Mouse (Mus musculus) liver, postnatal 0 days (tissue): ENCODE data around the gene Btbd9. TPM values are rescaled to one million over a fixed set of nuclear protein-coding genes. Genes with fewer than 3 reads are reported as not detected.

Experiments used
- ATAC-seq: fragments of 200-750 bp; cut with Nextera tagmentation; 2 replicates; pipeline ENCODE4 v1.8.0; 2017; ENCODE audit warnings: mild to moderate bottlenecking, moderate library complexity
- DNase-seq: peaks from one replicate; pipeline ENCODE4 v3.0.0-alpha.2; 2016
- H3K27ac ChIP-seq: fragments of 300-500 bp; sonication (generic); 2 replicates; pipeline ENCODE4 v1.5.1; 2014; ENCODE audit warnings: antibody characterized with exemption, moderate library complexity, mild to moderate bottlenecking, low read depth
- H3K27me3 ChIP-seq: fragments of 300-500 bp; sonication (generic); 2 replicates; pipeline ENCODE4 v1.6.1; 2014; ENCODE audit warnings: low read length, control low read depth, mixed read lengths; ENCODE audit not compliant: insufficient read depth
- H3K36me3 ChIP-seq: fragments of 300-500 bp; sonication (generic); replicated peaks from 2 replicates; pipeline ENCODE4 v1.6.1; 2014; ENCODE audit warnings: mild to moderate bottlenecking, control low read depth, low read length, moderate library complexity, mixed read lengths; ENCODE audit not compliant: insufficient read depth
- H3K4me1 ChIP-seq: fragments of 300-500 bp; sonication (generic); 2 replicates; pipeline ENCODE4 v1.6.1; 2014; ENCODE audit warnings: antibody characterized with exemption, mild to moderate bottlenecking, control low read depth; ENCODE audit not compliant: insufficient read depth
- H3K4me2 ChIP-seq: fragments of 300-500 bp; sonication (generic); 2 replicates; pipeline ENCODE4 v1.6.1; 2014; ENCODE audit warnings: low read depth, mild to moderate bottlenecking, low read length, moderate library complexity, mixed read lengths
- H3K4me3 ChIP-seq: fragments of 300-500 bp; sonication (generic); 2 replicates; pipeline ENCODE4 v1.5.1; 2014; ENCODE audit warnings: low read depth, low read length
- H3K9ac ChIP-seq: fragments of 300-500 bp; sonication (generic); replicated peaks from 2 replicates; pipeline ENCODE4 v1.6.1; 2014; ENCODE audit warnings: mild to moderate bottlenecking, moderate library complexity
- H3K9me3 ChIP-seq: fragments of 300-500 bp; sonication (generic); 2 replicates; pipeline ENCODE4 v1.6.1; 2016; ENCODE audit warnings: mild to moderate bottlenecking, control low read depth, low read length, mixed read lengths
- CTCF ChIP-seq: sonication (generic); IDR thresholded peaks from 2 replicates; pipeline ENCODE4 v1.5.1; 2016; ENCODE audit warnings: antibody characterized with exemption, low read depth
- EP300 ChIP-seq: IDR thresholded peaks from 2 replicates; pipeline ENCODE4 v1.6.1; 2016; ENCODE audit warnings: antibody characterized with exemption, low read depth, mild to moderate bottlenecking
- WGBS: fragments of 180-500 bp; shearing (Covaris S2); extraction: QIAGEN DNeasy Blood & Tissue Kit; methylation state at CpG from one replicate; pipeline ENCODE4 v1.1.7; 2014; ENCODE audit not compliant: insufficient replicate concordance; 5-methylcytosine and 5-hydroxymethylcytosine counted together
- polyA plus RNA-seq: library from polyadenylated mRNA; unstranded; fragments of >200 nt; fragmentation: Nextera tagmentation; extraction: Ambion mirVana; gene quantifications from 2 replicates; pipeline ENCODE4 v1.2.1, GENCODE M21; 2015

Btbd9 gene
- polyA plus RNA-seq, 1 experiment from 2014 or later: 16.5 TPM

DNA sequence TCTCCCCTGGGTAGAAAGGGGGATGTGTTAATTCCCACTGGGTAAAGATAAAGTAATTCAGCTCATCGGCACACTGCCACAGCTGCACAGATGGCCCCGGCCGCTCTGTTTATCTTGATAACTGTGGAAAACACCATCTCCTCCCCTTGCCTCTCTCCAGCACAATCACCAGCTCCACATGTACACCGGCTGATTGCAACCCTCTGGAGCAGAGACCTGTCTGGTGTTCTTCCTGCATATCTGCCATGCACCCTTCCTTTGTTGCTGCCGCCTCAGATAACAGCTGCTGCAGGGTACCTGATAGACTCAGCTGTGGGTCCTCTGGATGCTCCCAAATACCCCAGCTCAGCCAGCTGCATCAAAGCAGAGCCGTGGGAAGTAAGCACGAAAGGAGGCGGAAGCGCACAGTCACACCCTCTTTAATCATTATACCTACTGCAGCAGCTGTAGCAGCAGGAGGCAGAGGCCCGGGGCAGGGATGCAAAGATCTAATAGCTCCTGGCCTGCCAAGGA, 229.1 kb downstream of the Btbd9 start:
- no peak overlapping the region for H3K4me3 ChIP-seq
- H3K27ac ChIP-seq: no peak overlapping the region
- peaks cover 40% of the 10 kb centered on the region for H3K4me1 ChIP-seq
- 25% methylated on average over 10 of the region's 10 CpGs for WGBS
- ATAC-seq (peak; percentile 94), DNase-seq (peak; percentile 52)
- no peaks in the 10 kb centered on the region for H3K36me3 ChIP-seq
- no peak for TF ChIP-seq CTCF
- TF ChIP-seq EP300: peak; percentile 94
- no peak overlapping the region for H3K9ac ChIP-seq
- no peaks in the 10 kb centered on the region for H3K9me3 ChIP-seq
- peak overlapping the region; percentile 49 for H3K4me2 ChIP-seq
- H3K27me3 ChIP-seq: no peaks in the 10 kb centered on the region

DNA sequence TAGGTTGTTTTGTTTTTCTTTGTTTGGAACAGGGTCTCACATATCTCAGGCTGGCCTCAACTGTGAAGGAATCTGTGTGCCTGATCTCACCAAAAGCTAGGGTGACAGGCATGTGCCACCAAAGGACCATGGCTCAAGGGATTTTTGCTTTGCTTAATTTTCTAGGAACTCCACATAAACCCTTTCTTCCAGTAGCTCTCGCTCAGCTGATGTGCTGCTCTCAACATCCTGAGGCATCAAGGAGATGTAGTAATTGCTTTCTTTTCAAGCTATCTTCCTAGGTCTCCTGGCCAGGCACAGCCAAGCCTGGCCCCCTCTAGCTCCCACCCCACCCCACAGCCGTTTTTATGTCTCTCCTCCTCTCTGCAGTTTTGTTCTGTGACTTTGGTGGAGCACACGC, 231.3 kb downstream of the Btbd9 start:
- no peaks in the 10 kb centered on the region for H3K27me3 ChIP-seq
- no peak overlapping the region for H3K27ac ChIP-seq
- H3K4me3 ChIP-seq: no peak overlapping the region
- H3K9me3 ChIP-seq: no peaks in the 10 kb centered on the region
- ATAC-seq (no peak), DNase-seq (no peak)
- peaks cover 43% of the 10 kb centered on the region for H3K4me1 ChIP-seq
- no peak for TF ChIP-seq EP300
- TF ChIP-seq CTCF: no peak
- WGBS: 77% methylated on average over 3 of the region's 3 CpGs
- no peak overlapping the region for H3K9ac ChIP-seq
- H3K36me3 ChIP-seq: no peaks in the 10 kb centered on the region
- H3K4me2 ChIP-seq: no peak overlapping the region

DNA sequence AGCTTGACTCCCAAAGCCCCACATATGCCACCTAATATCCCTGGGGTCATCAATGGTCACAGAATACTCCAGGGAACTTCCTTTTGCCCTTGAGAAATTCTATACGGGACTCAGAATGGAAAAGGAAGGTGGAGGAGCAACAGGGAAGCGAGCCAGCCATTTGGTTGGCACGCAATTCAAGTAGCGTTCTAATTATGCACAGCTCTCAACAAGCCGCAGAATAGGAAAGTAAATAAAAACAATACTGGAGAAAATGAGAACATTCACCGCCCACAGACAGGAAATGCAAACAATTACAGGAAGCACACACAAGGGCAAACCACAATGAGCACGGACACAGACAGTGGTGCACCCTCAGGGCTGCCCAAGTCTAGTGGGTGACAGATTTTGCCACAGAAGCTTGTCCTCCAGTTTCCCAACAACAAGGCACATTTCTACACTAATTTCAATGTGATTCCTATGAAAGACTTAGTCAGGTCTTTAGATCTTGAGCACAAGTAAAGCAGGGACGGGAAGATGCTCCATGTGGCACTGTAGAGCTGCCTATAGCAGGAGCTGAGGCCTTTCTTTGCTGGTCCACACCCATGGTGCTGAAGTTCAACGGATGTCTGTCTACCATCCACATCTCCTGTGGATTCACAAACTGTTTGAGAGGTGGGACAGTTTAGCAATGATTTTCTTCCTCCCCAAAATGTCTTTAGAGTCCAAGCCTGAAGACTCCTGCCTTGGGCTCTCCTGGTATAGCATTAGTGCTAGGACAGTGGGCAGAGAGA, 232.4 kb downstream of the Btbd9 start:
- Histone ChIP-seq H3K4me1 (peaks cover 43% of the 10 kb centered on the region), H3K9ac (no peak overlapping the region), H3K4me3 (no peak overlapping the region), H3K36me3 (no peaks in the 10 kb centered on the region), H3K9me3 (no peaks in the 10 kb centered on the region), H3K27ac (no peak overlapping the region), H3K27me3 (no peaks in the 10 kb centered on the region), H3K4me2 (no peak overlapping the region)
- DNase-seq: no peak
- no peak for TF ChIP-seq CTCF
- no peak for TF ChIP-seq EP300
- 68% methylated on average over 9 of the region's 9 CpGs for WGBS
- ATAC-seq: no peak

DNA sequence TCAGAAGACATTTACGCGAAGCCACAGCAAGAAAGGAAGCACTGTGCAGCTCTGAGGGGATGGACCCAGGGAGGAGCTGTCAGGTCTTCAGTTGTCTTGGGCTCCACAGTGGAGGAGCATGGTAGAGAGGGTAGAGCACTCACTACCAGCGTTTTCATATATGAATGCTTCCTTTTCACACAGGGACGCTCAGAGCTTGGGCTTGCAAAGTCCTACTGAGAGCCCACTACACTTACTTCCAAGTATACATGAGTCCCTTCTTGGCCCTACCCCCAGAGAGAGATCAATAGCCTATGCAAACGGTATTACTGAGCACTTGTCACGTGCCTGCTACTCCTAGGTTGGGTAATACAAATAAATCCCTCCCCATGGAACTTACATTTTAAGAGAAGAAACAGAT, 234.7 kb downstream of the Btbd9 start:
- H3K4me2 ChIP-seq: no peak overlapping the region
- no peaks in the 10 kb centered on the region for H3K9me3 ChIP-seq

DNA sequence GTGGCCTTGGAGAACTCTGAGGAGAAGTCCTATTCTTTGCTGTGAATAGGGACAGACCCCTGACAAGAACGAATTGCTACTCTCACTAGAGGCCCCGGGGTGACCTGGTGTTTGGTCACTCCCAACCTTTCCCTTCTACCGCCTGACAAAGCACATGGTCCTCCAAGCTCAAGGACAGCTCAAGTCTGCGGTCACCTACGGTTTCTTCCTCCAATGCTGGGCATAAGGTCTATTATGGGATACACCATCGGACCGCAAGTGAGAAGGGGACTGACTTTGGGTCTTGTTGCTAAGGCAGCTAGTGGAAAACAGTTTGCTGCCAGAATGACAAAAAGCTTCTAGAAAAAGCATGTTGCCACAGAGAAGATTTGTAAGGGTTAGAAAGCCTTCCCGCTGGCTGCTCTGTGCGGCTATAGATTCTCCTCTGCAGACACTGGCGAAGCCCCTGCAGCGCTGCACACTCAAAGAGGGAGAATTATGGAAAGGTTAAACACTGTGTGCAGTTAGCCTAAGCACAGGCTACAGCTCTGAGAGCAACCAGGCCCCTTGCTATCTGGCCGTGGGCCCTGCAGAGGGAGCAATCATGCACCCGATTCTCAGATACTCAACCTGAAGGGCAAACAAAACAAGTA, 235.7 kb downstream of the Btbd9 start:
- H3K4me2 ChIP-seq: no peak overlapping the region
- H3K9me3 ChIP-seq: no peaks in the 10 kb centered on the region
- H3K36me3 ChIP-seq: no peaks in the 10 kb centered on the region
- 78% methylated on average over 13 of the region's 13 CpGs for WGBS
- ATAC-seq (no peak), DNase-seq (no peak)
- no peak overlapping the region for H3K9ac ChIP-seq
- peaks cover 21% of the 10 kb centered on the region for H3K4me1 ChIP-seq
- H3K27ac ChIP-seq: no peak overlapping the region
- no peak overlapping the region for H3K4me3 ChIP-seq
- no peaks in the 10 kb centered on the region for H3K27me3 ChIP-seq
- TF ChIP-seq EP300: no peak
- TF ChIP-seq CTCF: no peak

More for the DNA sequence above, 234.7 kb downstream of the Btbd9 start:
- 71% methylated on average over 6 of the region's 6 CpGs for WGBS
- TF ChIP-seq EP300 (no peak), CTCF (no peak)
- no peaks in the 10 kb centered on the region for H3K27me3 ChIP-seq
- H3K4me3 ChIP-seq: no peak overlapping the region
- no peak for ATAC-seq
- no peak overlapping the region for H3K9ac ChIP-seq
- H3K27ac ChIP-seq: no peak overlapping the region
- H3K4me1 ChIP-seq: peaks cover 29% of the 10 kb centered on the region
- DNase-seq: no peak
- H3K36me3 ChIP-seq: no peaks in the 10 kb centered on the region

DNA sequence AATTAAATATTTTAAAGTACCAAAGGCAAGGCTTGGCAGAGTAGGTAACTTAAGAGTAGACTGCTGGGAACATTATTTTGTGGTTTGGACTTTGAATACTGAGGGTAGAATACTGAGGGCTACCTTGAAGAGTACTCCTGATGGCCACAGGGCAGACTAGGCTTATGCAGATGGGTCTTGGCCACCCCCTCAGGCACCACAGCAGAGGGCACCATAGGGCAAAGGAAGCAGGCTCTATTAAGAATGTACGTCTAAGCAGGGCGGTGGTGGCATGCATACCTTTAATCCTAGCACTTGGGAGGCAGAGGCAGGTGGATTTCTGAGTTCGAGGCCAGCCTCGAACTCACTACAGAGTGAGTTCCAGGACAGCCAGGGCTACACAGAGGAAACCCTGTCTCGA, 237.0 kb downstream of the Btbd9 start:
- DNase-seq: no peak
- Histone ChIP-seq H3K4me2 (no peak overlapping the region), H3K27me3 (no peaks in the 10 kb centered on the region), H3K4me3 (no peak overlapping the region), H3K9ac (no peak overlapping the region), H3K36me3 (no peaks in the 10 kb centered on the region), H3K4me1 (peaks cover 11% of the 10 kb centered on the region), H3K9me3 (no peaks in the 10 kb centered on the region), H3K27ac (no peak overlapping the region)
- ATAC-seq: no peak
- TF ChIP-seq EP300 (no peak), CTCF (peak; percentile 28)
- 77% methylated on average over 5 of the region's 5 CpGs for WGBS
